Mouse (Mus musculus) liver, embryonic 13.5 days (tissue): Measurements from ENCODE around the gene Cpeb3. TPM values are rescaled to one million over a fixed set of nuclear protein-coding genes. Genes with fewer than 3 reads are reported as not detected.

ENCODE experiments used
- polyA plus RNA-seq: library from polyadenylated mRNA; unstranded; fragments of >200 nt; fragmentation: Nextera tagmentation; extraction: Ambion mirVana; gene quantifications from 2 replicates; pipeline ENCODE4 v1.2.1, GENCODE M21; 2015

The Cpeb3 gene
- polyA plus RNA-seq, 1 experiment from 2014 or later, result 1.9 TPM

Other genes starting within 250 kb of the Cpeb3 start
- gene March5, start 1.1 kb downstream of the Cpeb3 start, polyA plus RNA-seq, result 147 and 159 TPM in 2 replicates
- gene Ide, start 129.3 kb upstream of the Cpeb3 start, polyA plus RNA-seq, result 31.1 and 44.4 TPM in 2 replicates
- 50.8 and 65.4 TPM in 2 replicates for gene Kif11, start 167.8 kb upstream of the Cpeb3 start, polyA plus RNA-seq
- 27.8 and 34.4 TPM in 2 replicates for gene Hhex, start 226.2 kb upstream of the Cpeb3 start, polyA plus RNA-seq